Mouse (Mus musculus) kidney, adult 2 months (tissue): ENCODE results near the gene Ptgr2.

Source experiments
- CTCF ChIP-seq: fragments of 200-500 bp; conservative IDR thresholded peaks from 2 replicates; pipeline ENCODE4 v1.5.1; 2011; ENCODE audit warnings: low read depth, mild to moderate bottlenecking, control low read depth, low read length, moderate library complexity, mixed read lengths; ENCODE audit not compliant: insufficient read depth, insufficient read length
- POLR2A ChIP-seq: fragments of 200-500 bp; IDR thresholded peaks from one replicate; pipeline ENCODE4 v1.6.1; 2011; ENCODE audit warnings: low read depth, low read length, control low read depth

DNA sequence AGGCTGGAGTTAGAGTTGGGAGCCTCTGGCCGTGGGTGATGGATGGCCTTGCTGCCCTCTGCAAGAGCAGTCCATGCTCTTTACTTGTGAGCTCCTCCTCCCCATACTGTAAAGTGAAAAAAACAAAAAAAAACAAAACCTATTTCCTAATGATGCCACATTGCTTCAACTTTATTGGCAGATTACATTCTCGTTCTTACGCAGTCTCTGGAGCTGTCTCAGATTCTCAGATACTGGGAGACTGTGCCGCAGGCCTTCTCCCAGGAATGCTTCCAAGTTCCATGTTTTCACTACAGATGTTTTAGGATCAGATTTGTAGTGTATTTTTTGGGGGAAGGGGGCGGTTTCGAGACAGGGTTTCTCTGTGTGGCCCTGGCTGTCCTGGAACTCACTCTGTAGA, 80.1 kb downstream of the Ptgr2 start:
- TF ChIP-seq CTCF: no peak
- TF ChIP-seq POLR2A: no peak
